Mouse (Mus musculus) hindbrain, embryonic 15.5 days (tissue): Measurements from ENCODE around the gene Nlrp14. TPM values are rescaled to one million over a fixed set of nuclear protein-coding genes. Genes with fewer than 3 reads are reported as not detected.

Source experiments
- ATAC-seq: fragments of 200-750 bp; cut with Nextera tagmentation; 2 replicates; pipeline ENCODE4 v1.8.0; 2017; ENCODE audit warnings: low read depth, moderate number of reproducible peaks, moderate TSS enrichment; ENCODE audit not compliant: low FRiP score
- H3K27ac ChIP-seq: fragments of 300-500 bp; sonication (generic); replicated peaks from 2 replicates; pipeline ENCODE4 v1.5.1; 2015; ENCODE audit warnings: mild to moderate bottlenecking, inconsistent platforms
- H3K27me3 ChIP-seq: fragments of 300-500 bp; sonication (generic); 2 replicates; pipeline ENCODE4 v1.6.1; 2015; ENCODE audit warnings: control low read depth, inconsistent platforms
- H3K36me3 ChIP-seq: fragments of 300-500 bp; sonication (generic); 2 replicates; pipeline ENCODE4 v1.6.1; 2015; ENCODE audit warnings: control low read depth, inconsistent platforms
- H3K4me1 ChIP-seq: fragments of 300-500 bp; sonication (generic); replicated peaks from 2 replicates; pipeline ENCODE4 v1.6.1; 2015; ENCODE audit warnings: control low read depth, inconsistent platforms
- H3K4me2 ChIP-seq: fragments of 300-500 bp; sonication (generic); 2 replicates; pipeline ENCODE4 v1.6.1; 2015; ENCODE audit warnings: moderate library complexity, mild to moderate bottlenecking, inconsistent platforms
- H3K4me3 ChIP-seq: fragments of 300-500 bp; sonication (generic); 2 replicates; pipeline ENCODE4 v1.5.1; 2015; ENCODE audit warnings: mild to moderate bottlenecking, inconsistent platforms
- H3K9ac ChIP-seq: fragments of 300-500 bp; sonication (generic); 2 replicates; pipeline ENCODE4 v1.6.1; 2015; ENCODE audit warnings: inconsistent platforms
- H3K9me3 ChIP-seq: fragments of 300-500 bp; sonication (generic); 2 replicates; pipeline ENCODE4 v1.6.1; 2016; ENCODE audit warnings: control low read depth, inconsistent platforms
- WGBS: fragments of 180-500 bp; shearing (Covaris S2); methylation state at CpG from one replicate; pipeline ENCODE4 v1.1.7; 2015; 5-methylcytosine and 5-hydroxymethylcytosine counted together
- polyA plus RNA-seq: library from polyadenylated mRNA; unstranded; fragments of >200 nt; fragmentation: Nextera tagmentation; extraction: Ambion mirVana; gene quantifications from 2 replicates; pipeline ENCODE4 v1.2.1, GENCODE M21; 2015

Nlrp14 gene
- polyA plus RNA-seq, 1 experiment from 2014 or later = not detected

- no peak overlapping the region for H3K4me3 ChIP-seq
- no peak for ATAC-seq
- no peaks in the 10 kb centered on the region for H3K36me3 ChIP-seq
- H3K9ac ChIP-seq = no peak overlapping the region
- 89% methylated on average over 5 of the region's 5 CpGs for WGBS
- no peak overlapping the region for H3K27ac ChIP-seq
- no peaks in the 10 kb centered on the region for H3K27me3 ChIP-seq
- H3K9me3 ChIP-seq = no peaks in the 10 kb centered on the region
- H3K4me2 ChIP-seq = no peak overlapping the region
- no peaks in the 10 kb centered on the region for H3K4me1 ChIP-seq
These were observed 74.6 kb downstream of the Nlrp14 start for GRCm38 (mm10) chr7:107241371-107241883.

Other genes starting within 250 kb of the Nlrp14 start
- not detected in 2 replicates for gene Olfr709-ps1, start 234.8 kb upstream of the Nlrp14 start, polyA plus RNA-seq
- not detected in 2 replicates for gene Olfr710, start 218.7 kb upstream of the Nlrp14 start, polyA plus RNA-seq
- not detected in 2 replicates for gene Olfr6, start 203.1 kb upstream of the Nlrp14 start, polyA plus RNA-seq
- gene Olfr711, start 191.5 kb upstream of the Nlrp14 start, polyA plus RNA-seq = not detected in 2 replicates
- not detected in 2 replicates for gene Olfr2, start 160.9 kb upstream of the Nlrp14 start, polyA plus RNA-seq
- not detected in 2 replicates for gene Olfr713, start 135.8 kb upstream of the Nlrp14 start, polyA plus RNA-seq
- not detected in 2 replicates for gene Olfr714, start 96.0 kb upstream of the Nlrp14 start, polyA plus RNA-seq
- not detected in 2 replicates for gene Olfr17, start 73.8 kb upstream of the Nlrp14 start, polyA plus RNA-seq
- gene Olfr715b, start 56.6 kb upstream of the Nlrp14 start, polyA plus RNA-seq = not detected in 2 replicates
- gene Olfr715, start 35.9 kb upstream of the Nlrp14 start, polyA plus RNA-seq = not detected in 2 replicates
- gene Olfr716, start 28.7 kb upstream of the Nlrp14 start, polyA plus RNA-seq = not detected in 2 replicates
- not detected in 2 replicates for gene Rbmxl2, start 42.5 kb downstream of the Nlrp14 start, polyA plus RNA-seq
- 11.5 and 12.7 TPM in 2 replicates for gene Syt9, start 203.7 kb downstream of the Nlrp14 start, polyA plus RNA-seq